Mouse (Mus musculus): ENCODE data around the gene Tlx2. TPM values are rescaled to one million over a fixed set of nuclear protein-coding genes. Genes with fewer than 3 reads are reported as not detected.

Gene Tlx2
- polyA plus RNA-seq, 1 experiment from 2014 or later = not detected

GRCm38 (mm10) chr6:83043993-83044392 is 26.1 kb downstream of the Tlx2 start:
- H3K27ac ChIP-seq = no peak overlapping the region
- H3K9ac ChIP-seq = no peak overlapping the region
- no peak overlapping the region for H3K4me3 ChIP-seq (replicated peaks)
- H3K4me2 ChIP-seq = no peak overlapping the region
- no peaks in the 10 kb centered on the region for H3K27me3 ChIP-seq
- H3K36me3 ChIP-seq (replicated peaks) = no peaks in the 10 kb centered on the region
- no peaks in the 10 kb centered on the region for H3K9me3 ChIP-seq
- 88% methylated on average over 5 of the region's 5 CpGs for WGBS
- H3K4me1 ChIP-seq = no peaks in the 10 kb centered on the region
- ATAC-seq (ENCODE audit: low FRiP score) = no peak

DNA sequence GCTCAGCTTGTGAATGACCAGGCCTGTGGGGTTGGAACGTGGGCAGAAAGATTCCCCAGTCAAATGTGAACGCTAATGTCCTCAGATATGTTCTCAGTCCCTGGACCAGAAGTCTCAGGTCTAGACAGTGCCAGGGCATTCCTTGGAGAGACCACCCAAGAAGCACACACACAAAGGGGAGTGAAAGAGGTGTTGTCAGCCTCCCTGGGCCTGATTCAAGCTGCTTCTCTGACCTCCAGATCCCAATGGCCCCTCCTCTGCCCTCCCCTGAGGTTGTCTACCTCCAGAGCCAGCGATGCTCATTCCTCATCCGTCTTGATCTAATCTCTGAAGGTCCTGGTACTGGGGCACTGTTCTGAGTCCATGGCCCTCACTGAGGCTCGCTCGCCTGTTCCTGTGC is 26.5 kb downstream of the Tlx2 start:
- 61% methylated on average over 6 of the region's 6 CpGs for WGBS
- H3K4me3 ChIP-seq (replicated peaks) = no peak overlapping the region
- H3K27ac ChIP-seq = no peak overlapping the region
- peaks cover 4% of the 10 kb centered on the region for H3K4me1 ChIP-seq
- no peaks in the 10 kb centered on the region for H3K27me3 ChIP-seq
- H3K9me3 ChIP-seq = no peaks in the 10 kb centered on the region
- H3K36me3 ChIP-seq (replicated peaks) = no peaks in the 10 kb centered on the region
- no peak overlapping the region for H3K9ac ChIP-seq
- no peak for ATAC-seq (ENCODE audit: low FRiP score)
- H3K4me2 ChIP-seq = no peak overlapping the region

DNA sequence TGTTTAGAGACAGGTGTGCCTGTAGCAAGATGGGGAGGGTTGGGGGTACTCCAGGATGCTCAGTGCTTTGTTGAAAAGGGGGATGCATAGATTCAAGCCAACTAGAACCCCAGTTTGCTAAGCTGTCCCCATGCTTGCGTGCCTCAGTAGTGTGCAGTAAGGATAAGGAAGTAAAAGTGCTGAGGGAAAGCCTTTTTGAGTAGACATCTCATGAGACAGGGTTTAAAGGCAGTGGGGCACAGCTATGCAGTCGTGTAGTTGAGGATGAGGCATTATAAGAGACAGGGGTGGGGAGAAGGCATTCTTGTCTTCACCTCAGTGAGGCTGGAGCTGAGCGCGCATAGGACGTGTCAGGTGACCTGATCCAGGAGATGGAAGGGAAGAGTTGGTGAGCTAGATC is 29.5 kb downstream of the Tlx2 start:
- WGBS = 79% methylated on average over 5 of the region's 5 CpGs
- ATAC-seq (ENCODE audit: low FRiP score) = no peak
- no peak overlapping the region for H3K27ac ChIP-seq

DNA sequence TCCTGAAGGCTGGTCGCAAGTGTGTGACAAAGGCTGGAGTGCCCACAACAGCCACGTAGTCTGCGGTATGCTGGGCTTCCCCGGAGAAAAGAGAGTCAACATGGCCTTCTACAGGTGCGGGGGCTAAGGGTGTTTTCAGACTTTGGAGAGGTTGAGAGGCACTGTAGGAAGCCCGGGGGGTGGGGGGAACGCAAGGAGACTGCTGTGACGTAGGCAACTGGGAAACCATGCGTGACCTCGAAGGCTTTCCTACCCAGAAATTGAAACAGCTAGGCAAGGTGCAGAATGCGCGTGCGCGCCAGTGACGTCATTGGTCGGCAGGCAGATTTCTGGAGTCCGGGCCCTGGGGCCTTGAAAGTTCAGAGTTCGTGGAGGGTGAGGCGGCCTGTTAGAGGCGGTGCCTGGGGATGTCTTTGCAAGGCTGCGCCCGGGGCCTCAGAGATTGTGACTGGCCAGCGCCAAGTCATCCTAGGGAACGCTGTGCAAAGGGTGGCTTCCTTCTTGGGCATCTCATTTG is 31.5 kb downstream of the Tlx2 start:
- 7% methylated on average over 24 of the region's 24 CpGs for WGBS
- peaks cover 28% of the 10 kb centered on the region for H3K27me3 ChIP-seq
- peak overlapping the region; percentile 9; the same call in 1 of the 2 replicates for H3K9ac ChIP-seq
- H3K9me3 ChIP-seq = no peaks in the 10 kb centered on the region
- H3K4me3 ChIP-seq (replicated peaks) = peak overlapping the region; percentile 24
- peaks cover 21% of the 10 kb centered on the region for H3K4me1 ChIP-seq
- ATAC-seq (ENCODE audit: low FRiP score) = peak; percentile 65
- H3K27ac ChIP-seq = no peak overlapping the region
- peak overlapping the region; percentile 51 for H3K4me2 ChIP-seq
- no peaks in the 10 kb centered on the region for H3K36me3 ChIP-seq (replicated peaks)

More for the DNA sequence above, 29.5 kb downstream of the Tlx2 start:
- H3K4me3 ChIP-seq (replicated peaks) = no peak overlapping the region
- no peak overlapping the region for H3K4me2 ChIP-seq
- H3K27me3 ChIP-seq = peaks cover 22% of the 10 kb centered on the region
- peaks cover 9% of the 10 kb centered on the region for H3K4me1 ChIP-seq
- no peak overlapping the region for H3K9ac ChIP-seq
- no peaks in the 10 kb centered on the region for H3K9me3 ChIP-seq
- H3K36me3 ChIP-seq (replicated peaks) = no peaks in the 10 kb centered on the region

DNA sequence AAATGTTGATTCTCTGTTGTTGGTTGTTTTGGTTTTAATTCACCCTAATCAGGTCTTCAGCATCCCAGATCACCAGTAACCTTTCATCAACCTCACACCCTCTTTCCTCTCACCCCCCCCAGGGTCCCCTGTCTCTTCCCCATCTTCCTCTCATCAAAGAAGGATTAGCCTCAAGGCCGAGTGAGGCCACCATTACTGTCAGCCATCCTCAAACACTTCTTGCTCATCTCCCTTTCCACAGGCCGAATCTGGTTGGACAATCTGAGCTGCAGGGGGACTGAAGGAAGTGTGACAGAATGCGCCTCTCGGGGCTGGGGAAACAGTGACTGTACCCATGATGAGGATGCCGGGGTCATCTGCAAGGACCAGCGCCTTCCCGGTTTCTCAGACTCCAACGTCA is 32.9 kb downstream of the Tlx2 start:
- Histone ChIP-seq H3K36me3 (replicated peaks) (no peaks in the 10 kb centered on the region), H3K4me3 (replicated peaks) (no peak overlapping the region), H3K27me3 (peaks cover 39% of the 10 kb centered on the region), H3K9ac (no peak overlapping the region), H3K4me2 (no peak overlapping the region), H3K27ac (no peak overlapping the region), H3K9me3 (no peaks in the 10 kb centered on the region), H3K4me1 (peaks cover 30% of the 10 kb centered on the region)
- 76% methylated on average over 8 of the region's 8 CpGs for WGBS
- no peak for ATAC-seq (ENCODE audit: low FRiP score)

DNA sequence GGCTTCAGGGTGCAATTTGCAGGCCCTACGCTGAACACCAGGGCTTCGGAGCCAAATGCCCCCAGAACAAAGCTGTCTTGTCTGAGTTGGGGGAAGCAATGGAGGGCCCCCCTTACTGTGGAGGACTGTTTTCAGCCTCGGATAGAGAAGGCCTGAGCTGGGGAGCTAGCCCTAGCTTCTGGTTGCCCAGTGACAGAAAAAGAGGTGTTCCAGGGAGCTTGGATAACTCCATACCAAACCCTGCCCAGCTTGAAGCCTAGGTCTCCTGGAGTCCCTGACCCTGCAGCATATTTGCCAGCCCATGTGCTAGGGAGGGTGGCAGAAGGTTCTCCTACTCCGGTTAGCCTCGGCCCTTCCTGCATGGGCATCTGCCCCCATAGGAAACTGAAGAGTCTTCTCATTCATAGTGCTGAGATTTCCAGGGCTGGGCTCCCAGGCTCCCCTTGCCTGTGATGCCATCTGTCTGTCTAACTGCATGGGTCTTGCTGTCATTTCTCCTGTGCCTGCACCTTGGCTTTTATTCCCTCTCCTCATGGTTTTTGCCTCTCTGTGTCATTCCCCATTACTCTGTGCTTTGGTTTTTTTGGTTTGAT is 35.5 kb downstream of the Tlx2 start:
- H3K9ac ChIP-seq = peak overlapping the region; percentile 60; the same call in 1 of the 2 replicates

GRCm38 (mm10) chr6:83033249-83034185 is 36.6 kb downstream of the Tlx2 start, which contains the start of the genes Dok1 and Loxl3:
Gene Dok1, minus strand, starts transcription at chr6:83033471.
Gene Loxl3, plus strand, starts transcription at chr6:83034173.
- peaks cover 34% of the 10 kb centered on the region for H3K4me1 ChIP-seq

More for the DNA sequence above, 35.5 kb downstream of the Tlx2 start:
- no peak overlapping the region for H3K27ac ChIP-seq
- H3K4me2 ChIP-seq = peak overlapping the region; percentile 70
- H3K27me3 ChIP-seq = peaks cover 66% of the 10 kb centered on the region
- no peaks in the 10 kb centered on the region for H3K36me3 ChIP-seq (replicated peaks)
- WGBS = 15% methylated on average over 5 of the region's 5 CpGs
- H3K9me3 ChIP-seq = no peaks in the 10 kb centered on the region
- H3K4me1 ChIP-seq = peaks cover 38% of the 10 kb centered on the region
- H3K4me3 ChIP-seq (replicated peaks) = peak overlapping the region; percentile 53
- no peak for ATAC-seq (ENCODE audit: low FRiP score)

DNA sequence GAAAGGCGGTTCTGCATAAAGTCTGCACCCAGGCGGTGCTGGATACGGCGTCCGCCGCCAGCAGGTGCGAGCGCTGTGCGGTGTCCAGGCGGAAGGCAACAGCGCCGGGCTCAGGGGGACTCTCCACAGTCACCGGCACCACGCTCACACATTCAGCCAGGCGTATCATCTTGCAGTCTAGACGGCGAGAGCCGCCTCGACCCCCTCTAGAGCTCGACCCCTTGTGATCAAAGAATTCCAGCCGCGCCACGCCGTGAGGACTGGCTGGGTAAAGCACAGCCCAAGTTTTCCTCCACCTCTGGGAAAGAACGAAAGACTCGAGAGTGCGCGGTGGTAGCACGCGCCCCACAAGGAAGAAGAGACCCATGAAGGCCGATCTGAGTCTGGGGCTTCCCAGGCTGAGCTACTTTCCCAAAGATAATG is 37.3 kb downstream of the Tlx2 start:
- H3K4me3 ChIP-seq (replicated peaks) = peak overlapping the region; percentile 53
- no peaks in the 10 kb centered on the region for H3K36me3 ChIP-seq (replicated peaks)
- H3K9ac ChIP-seq = peak overlapping the region; percentile 60
- peaks cover 80% of the 10 kb centered on the region for H3K27me3 ChIP-seq
- no peaks in the 10 kb centered on the region for H3K9me3 ChIP-seq
- WGBS = 0% methylated on average over 31 of the region's 31 CpGs
- H3K27ac ChIP-seq = no peak overlapping the region
- H3K4me2 ChIP-seq = peak overlapping the region; percentile 70
- peak; percentile 59 for ATAC-seq (ENCODE audit: low FRiP score)
- peaks cover 29% of the 10 kb centered on the region for H3K4me1 ChIP-seq

More at GRCm38 (mm10) chr6:83033249-83034185, 36.6 kb downstream of the Tlx2 start, which contains the start of the genes Dok1 and Loxl3:
- Histone ChIP-seq H3K9ac (peak within 1 kb of the TSS; percentile 60), H3K9me3 (no peaks in the 10 kb centered on the region), H3K4me2 (peak within 1 kb of the TSS; percentile 70), H3K27me3 (peaks cover 76% of the 10 kb centered on the region), H3K36me3 (replicated peaks) (no peaks in the 10 kb centered on the region), H3K4me3 (replicated peaks) (peak within 1 kb of the TSS; percentile 53), H3K27ac (peak within 1 kb of the TSS; percentile 63; the same call in 1 of the 2 replicates)
- peak; percentile 85 for ATAC-seq (ENCODE audit: low FRiP score)
- WGBS = under 1% methylated on average over 51 of the region's 51 CpGs

- Histone ChIP-seq H3K4me1 (peaks cover 29% of the 10 kb centered on the region), H3K9me3 (no peaks in the 10 kb centered on the region), H3K36me3 (replicated peaks) (no peaks in the 10 kb centered on the region), H3K9ac (no peak overlapping the region), H3K27me3 (peaks cover 79% of the 10 kb centered on the region), H3K27ac (no peak overlapping the region), H3K4me3 (replicated peaks) (peak overlapping the region; percentile 53), H3K4me2 (peak overlapping the region; percentile 70)
- no peak for ATAC-seq (ENCODE audit: low FRiP score)
- 17% methylated on average over 18 of the region's 18 CpGs for WGBS
Observed at GRCm38 (mm10) chr6:83031921-83032590, 38.0 kb downstream of the Tlx2 start.

GRCm38 (mm10) chr6:83031111-83031510 is 39.0 kb downstream of the Tlx2 start:
- Histone ChIP-seq H3K4me2 (no peak overlapping the region), H3K27ac (no peak overlapping the region), H3K4me3 (replicated peaks) (no peak overlapping the region), H3K9ac (no peak overlapping the region), H3K36me3 (replicated peaks) (no peaks in the 10 kb centered on the region), H3K9me3 (no peaks in the 10 kb centered on the region), H3K4me1 (peaks cover 29% of the 10 kb centered on the region), H3K27me3 (peaks cover 74% of the 10 kb centered on the region)
- 47% methylated on average over 7 of the region's 7 CpGs for WGBS
- no peak for ATAC-seq (ENCODE audit: low FRiP score)

GRCm38 (mm10) chr6:83029777-83030176 is 40.3 kb downstream of the Tlx2 start:
- no peak overlapping the region for H3K4me3 ChIP-seq (replicated peaks)
- no peak overlapping the region for H3K27ac ChIP-seq
- no peaks in the 10 kb centered on the region for H3K9me3 ChIP-seq
- no peak for ATAC-seq (ENCODE audit: low FRiP score)
- peaks cover 64% of the 10 kb centered on the region for H3K27me3 ChIP-seq
- no peak overlapping the region for H3K9ac ChIP-seq
- 16% methylated on average over 10 of the region's 10 CpGs for WGBS
- H3K36me3 ChIP-seq (replicated peaks) = no peaks in the 10 kb centered on the region
- no peak overlapping the region for H3K4me2 ChIP-seq
- peaks cover 29% of the 10 kb centered on the region for H3K4me1 ChIP-seq

GRCm38 (mm10) chr6:83027706-83028105 is 42.4 kb downstream of the Tlx2 start:
- Histone ChIP-seq H3K36me3 (replicated peaks) (no peaks in the 10 kb centered on the region), H3K9me3 (no peaks in the 10 kb centered on the region), H3K4me2 (no peak overlapping the region), H3K4me3 (replicated peaks) (no peak overlapping the region), H3K9ac (no peak overlapping the region), H3K4me1 (peaks cover 13% of the 10 kb centered on the region), H3K27me3 (peaks cover 58% of the 10 kb centered on the region), H3K27ac (no peak overlapping the region)
- ATAC-seq (ENCODE audit: low FRiP score) = no peak
- 57% methylated on average over 7 of the region's 9 CpGs for WGBS
